Mouse (Mus musculus) MEL (cell line): Measurements from ENCODE around the gene Mt1.
A peak's percentile ranks its signal among the peaks of the same experiment; 100 is the strongest.

Experiments
- CTCF ChIP-seq, 3 experiments: IDR thresholded peaks in 2 of 3; conservative IDR thresholded peaks in 1 of 3; 2 replicates each; pipeline ENCODE4 v1.5.1; 2011 to 2012; ENCODE audit warnings: low read length in 3 of 3, low read depth in 2 of 3, mild to moderate bottlenecking in 2 of 3, improper control_type of control experiment in 1 of 3, inconsistent platforms in 1 of 3, mixed read lengths in 1 of 3, moderate library complexity in 1 of 3; ENCODE audit not compliant: control insufficient read depth in 1 of 3, insufficient read depth in 1 of 3, poor library complexity in 1 of 3, severe bottlenecking in 1 of 3
- EP300 ChIP-seq, 2 experiments: IDR thresholded peaks; 2 replicates each; pipeline ENCODE4 v1.6.1; 2011; ENCODE audit warnings: improper control_type of control experiment in 2 of 2, low read length in 2 of 2, low read depth in 1 of 2, mild to moderate bottlenecking in 1 of 2
- MAFK ChIP-seq: IDR thresholded peaks from 2 replicates; pipeline ENCODE4 v1.6.1; 2011; ENCODE audit warnings: low read depth, mild to moderate bottlenecking, low read length, improper control_type of control experiment, borderline replicate concordance
- MAX ChIP-seq: IDR thresholded peaks from 2 replicates; pipeline ENCODE4 v1.6.1; 2011; ENCODE audit warnings: low read length, improper control_type of control experiment
- POLR2A ChIP-seq, 2 experiments: IDR thresholded peaks; 2 replicates each; pipeline ENCODE4 v1.6.1; 2011 to 2012; ENCODE audit warnings: low read length in 2 of 2, mild to moderate bottlenecking in 2 of 2, control low read depth in 1 of 2, improper control_type of control experiment in 1 of 2, low read depth in 1 of 2, moderate library complexity in 1 of 2; ENCODE audit not compliant: control insufficient read depth in 1 of 2, insufficient read depth in 1 of 2, poor library complexity in 1 of 2
- TCF12 ChIP-seq: IDR thresholded peaks from 2 replicates; pipeline ENCODE4 v1.6.1; 2014; ENCODE audit warnings: low read depth, mild to moderate bottlenecking, inconsistent platforms, low read length, improper control_type of control experiment, moderate library complexity
- UBTF ChIP-seq: IDR thresholded peaks from 2 replicates; pipeline ENCODE4 v1.6.1; 2012; ENCODE audit warnings: low read depth, mild to moderate bottlenecking, inconsistent platforms, low read length, improper control_type of control experiment, moderate library complexity, borderline replicate concordance; ENCODE audit not compliant: insufficient read depth
- ZC3H11A ChIP-seq: IDR thresholded peaks from 2 replicates; pipeline ENCODE4 v1.6.1; 2012; ENCODE audit warnings: low read depth, mild to moderate bottlenecking, inconsistent platforms, low read length, improper control_type of control experiment
- ZNF384 ChIP-seq: IDR thresholded peaks from 2 replicates; pipeline ENCODE4 v1.6.1; 2012; ENCODE audit warnings: low read depth, mild to moderate bottlenecking, inconsistent platforms, low read length, improper control_type of control experiment

DNA sequence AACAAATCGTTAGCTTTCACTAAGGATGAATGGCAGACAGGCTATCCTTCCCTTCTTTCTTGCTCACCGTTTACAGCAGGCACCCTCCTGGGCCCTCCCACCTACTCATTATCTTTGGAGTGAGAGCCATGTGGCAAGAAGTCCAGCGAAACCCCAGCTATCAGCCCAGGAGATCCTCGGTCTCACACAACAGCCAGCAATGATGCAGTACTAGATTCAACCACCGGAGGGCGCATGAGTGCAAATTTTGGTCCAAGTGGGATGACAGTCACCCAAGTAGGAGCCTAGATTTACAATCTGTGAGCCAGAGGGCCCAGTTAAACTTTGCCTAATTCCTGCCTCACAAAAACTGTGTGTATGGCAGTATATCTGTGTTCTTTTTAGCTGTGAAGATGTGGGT lies 11.6 kb upstream of the Mt1 start:
- no peak for TF ChIP-seq EP300 (IDR thresholded peaks at IDR 0.05; ENCODE audit: low read depth in 1 of 2, low read length in 2 of 2)
- peak; percentile 79 to 96 (median 92) for TF ChIP-seq CTCF (IDR thresholded peaks at IDR 0.05 in 2 of 3, conservative IDR thresholded peaks at IDR 0.05 in 1 of 3; ENCODE audit: control insufficient read depth in 1 of 3, insufficient read depth in 1 of 3, low read depth in 2 of 3, low read length in 3 of 3, poor library complexity in 1 of 3, severe bottlenecking in 1 of 3)
- no peak for TF ChIP-seq UBTF
- TF ChIP-seq MAFK: no peak
- peak; percentile 47; the same call in 1 of the 2 replicates for TF ChIP-seq ZNF384
- TF ChIP-seq MAX: no peak
- TF ChIP-seq ZC3H11A: peak; percentile 76
- no peak for TF ChIP-seq TCF12
- no peak for TF ChIP-seq POLR2A (IDR thresholded peaks at IDR 0.05; ENCODE audit: control insufficient read depth in 1 of 2, insufficient read depth in 1 of 2, low read depth in 1 of 2, low read length in 2 of 2, poor library complexity in 1 of 2)
